Mouse (Mus musculus) MEL (cell line): ENCODE measurements around the gene Rrp12. TPM values are rescaled to one million over a fixed set of nuclear protein-coding genes. Genes with fewer than 3 reads are reported as not detected.

Experiments
- DNase-seq: peaks from one replicate; pipeline ENCODE4 v3.0.0; 2011; ENCODE audit warnings: low read depth, low spot score
- H3K27ac ChIP-seq: 2 replicates; pipeline ENCODE4 v1.5.1; 2012; ENCODE audit warnings: low read depth, mild to moderate bottlenecking, control low read depth, low read length, moderate library complexity; ENCODE audit not compliant: control insufficient read depth
- H3K27me3 ChIP-seq, 2 experiments: fragments of 150-350 bp in 1 of 2; sonication (generic) in 1 of 2; 2 replicates each; pipeline ENCODE4 v1.6.1; 2012; ENCODE audit warnings: low read length in 2 of 2, mild to moderate bottlenecking in 2 of 2, improper control_type of control experiment in 1 of 2, moderate library complexity in 1 of 2; ENCODE audit not compliant: insufficient read depth in 2 of 2, control insufficient read depth in 1 of 2
- H3K36me3 ChIP-seq, 2 experiments: 2 replicates each; pipeline ENCODE4 v1.6.1; 2012 to 2014; ENCODE audit warnings: low read length in 2 of 2, improper control_type of control experiment in 1 of 2, inconsistent platforms in 1 of 2, mild to moderate bottlenecking in 1 of 2; ENCODE audit not compliant: insufficient read depth in 2 of 2, control insufficient read depth in 1 of 2
- H3K4me1 ChIP-seq, 2 experiments: fragments of 150-350 bp in 1 of 2; sonication (generic) in 1 of 2; 2 replicates each; pipeline ENCODE4 v1.6.1; 2012; ENCODE audit warnings: low read length in 2 of 2, improper control_type of control experiment in 1 of 2, mild to moderate bottlenecking in 1 of 2; ENCODE audit not compliant: insufficient read depth in 2 of 2, control insufficient read depth in 1 of 2
- H3K4me3 ChIP-seq, 2 experiments: fragments of 150-350 bp in 1 of 2; sonication (generic) in 1 of 2; 2 replicates each; pipeline ENCODE4 v1.5.1; 2012; ENCODE audit warnings: low read depth in 2 of 2, low read length in 2 of 2, mild to moderate bottlenecking in 2 of 2, moderate library complexity in 2 of 2, control low read depth in 1 of 2, improper control_type of control experiment in 1 of 2; ENCODE audit not compliant: control insufficient read depth in 1 of 2, insufficient read depth in 1 of 2
- H3K79me2 ChIP-seq: 2 replicates; pipeline ENCODE4 v1.6.1; 2012; ENCODE audit warnings: mild to moderate bottlenecking, low read length, moderate library complexity; ENCODE audit not compliant: control insufficient read depth, poor library complexity, insufficient read depth
- H3K9ac ChIP-seq: 2 replicates; pipeline ENCODE4 v1.6.1; 2012; ENCODE audit warnings: low read depth, mild to moderate bottlenecking, control low read depth, low read length, moderate library complexity; ENCODE audit not compliant: control insufficient read depth, poor library complexity, severe bottlenecking
- H3K9me3 ChIP-seq: fragments of 150-350 bp; sonication (generic); replicated peaks from 2 replicates; pipeline ENCODE4 v1.6.1; 2012; ENCODE audit warnings: mild to moderate bottlenecking, low read length, improper control_type of control experiment, moderate library complexity; ENCODE audit not compliant: insufficient read depth
- CHD1 ChIP-seq: IDR thresholded peaks from 2 replicates; pipeline ENCODE4 v1.6.1; 2012; ENCODE audit warnings: low read depth, mild to moderate bottlenecking, inconsistent platforms, low read length, improper control_type of control experiment
- CHD2 ChIP-seq: IDR thresholded peaks from 2 replicates; pipeline ENCODE4 v1.6.1; 2011; ENCODE audit warnings: low read length, improper control_type of control experiment
- CTCF ChIP-seq, 3 experiments: IDR thresholded peaks in 2 of 3; conservative IDR thresholded peaks in 1 of 3; 2 replicates each; pipeline ENCODE4 v1.5.1; 2011 to 2012; ENCODE audit warnings: low read length in 3 of 3, low read depth in 2 of 3, mild to moderate bottlenecking in 2 of 3, improper control_type of control experiment in 1 of 3, inconsistent platforms in 1 of 3, mixed read lengths in 1 of 3, moderate library complexity in 1 of 3; ENCODE audit not compliant: control insufficient read depth in 1 of 3, insufficient read depth in 1 of 3, poor library complexity in 1 of 3, severe bottlenecking in 1 of 3
- E2F4 ChIP-seq: IDR thresholded peaks from 2 replicates; pipeline ENCODE4 v1.6.1; 2011; ENCODE audit warnings: low read depth, low read length, improper control_type of control experiment, borderline replicate concordance
- ELF1 ChIP-seq: IDR thresholded peaks from 2 replicates; pipeline ENCODE4 v1.6.1; 2014; ENCODE audit warnings: low read depth, mild to moderate bottlenecking, inconsistent platforms, low read length, improper control_type of control experiment, moderate library complexity
- ETS1 ChIP-seq: IDR thresholded peaks from 2 replicates; pipeline ENCODE4 v1.6.1; 2012; ENCODE audit warnings: low read depth, mild to moderate bottlenecking, inconsistent platforms, low read length, improper control_type of control experiment, moderate library complexity
- GABPA ChIP-seq: IDR thresholded peaks from 2 replicates; pipeline ENCODE4 v1.6.1; 2012; ENCODE audit warnings: low read depth, mild to moderate bottlenecking, inconsistent platforms, low read length, improper control_type of control experiment, moderate library complexity
- GATA1 ChIP-seq: IDR thresholded peaks from 2 replicates; pipeline ENCODE4 v1.6.1; 2011; ENCODE audit warnings: low read depth, low read length, improper control_type of control experiment
- HCFC1 ChIP-seq: IDR thresholded peaks from 2 replicates; pipeline ENCODE4 v1.6.1; 2012; ENCODE audit warnings: low read depth, mild to moderate bottlenecking, inconsistent platforms, low read length, improper control_type of control experiment, moderate library complexity
- KAT2A ChIP-seq: conservative IDR thresholded peaks from 2 replicates; pipeline ENCODE4 v1.6.1; 2012; ENCODE audit warnings: low read depth, low read length, improper control_type of control experiment, inconsistent platforms
- MAFK ChIP-seq: IDR thresholded peaks from 2 replicates; pipeline ENCODE4 v1.6.1; 2011; ENCODE audit warnings: low read depth, mild to moderate bottlenecking, low read length, improper control_type of control experiment, borderline replicate concordance
- MAX ChIP-seq: IDR thresholded peaks from 2 replicates; pipeline ENCODE4 v1.6.1; 2011; ENCODE audit warnings: low read length, improper control_type of control experiment
- MAZ ChIP-seq: IDR thresholded peaks from 2 replicates; pipeline ENCODE4 v1.6.1; 2012; ENCODE audit warnings: low read depth, mild to moderate bottlenecking, inconsistent platforms, low read length, improper control_type of control experiment
- MEF2A ChIP-seq: IDR thresholded peaks from 2 replicates; pipeline ENCODE4 v1.6.1; 2014; ENCODE audit warnings: low read depth, mild to moderate bottlenecking, inconsistent platforms, low read length, improper control_type of control experiment; ENCODE audit not compliant: poor library complexity, insufficient replicate concordance, severe bottlenecking; ENCODE audit errors: extremely low read depth
- MXI1 ChIP-seq: IDR thresholded peaks from 2 replicates; pipeline ENCODE4 v1.6.1; 2011; ENCODE audit warnings: mild to moderate bottlenecking, low read depth, low read length, improper control_type of control experiment
- MYB ChIP-seq: IDR thresholded peaks from 2 replicates; pipeline ENCODE4 v1.6.1; 2011; ENCODE audit warnings: mild to moderate bottlenecking, low read depth, low read length, improper control_type of control experiment
- MYC ChIP-seq: IDR thresholded peaks from 2 replicates; pipeline ENCODE4 v1.6.1; 2011; ENCODE audit warnings: low read depth, mild to moderate bottlenecking, low read length, improper control_type of control experiment, moderate library complexity
- NELFE ChIP-seq: IDR thresholded peaks from 2 replicates; pipeline ENCODE4 v1.6.1; 2011; ENCODE audit warnings: low read depth, low read length, improper control_type of control experiment
- NRF1 ChIP-seq: IDR thresholded peaks from 2 replicates; pipeline ENCODE4 v1.6.1; 2014; ENCODE audit warnings: low read depth, mild to moderate bottlenecking, inconsistent platforms, low read length, improper control_type of control experiment, moderate library complexity; ENCODE audit not compliant: poor library complexity, insufficient read depth, severe bottlenecking
- POLR2A ChIP-seq, 2 experiments: IDR thresholded peaks; 2 replicates each; pipeline ENCODE4 v1.6.1; 2011 to 2012; ENCODE audit warnings: low read length in 2 of 2, mild to moderate bottlenecking in 2 of 2, control low read depth in 1 of 2, improper control_type of control experiment in 1 of 2, low read depth in 1 of 2, moderate library complexity in 1 of 2; ENCODE audit not compliant: control insufficient read depth in 1 of 2, insufficient read depth in 1 of 2, poor library complexity in 1 of 2
- POLR2AphosphoS2 ChIP-seq: IDR thresholded peaks from 2 replicates; pipeline ENCODE4 v1.6.1; 2011; ENCODE audit warnings: low read length, improper control_type of control experiment
- RAD21 ChIP-seq: IDR thresholded peaks from 2 replicates; pipeline ENCODE4 v1.6.1; 2011; ENCODE audit warnings: mild to moderate bottlenecking, low read depth, low read length, improper control_type of control experiment
- RCOR1 ChIP-seq: IDR thresholded peaks from 2 replicates; pipeline ENCODE4 v1.6.1; 2012; ENCODE audit warnings: low read depth, mild to moderate bottlenecking, inconsistent platforms, low read length, improper control_type of control experiment
- SIN3A ChIP-seq: IDR thresholded peaks from 2 replicates; pipeline ENCODE4 v1.6.1; 2012; ENCODE audit warnings: low read length, improper control_type of control experiment, inconsistent platforms
- SMC3 ChIP-seq: IDR thresholded peaks from 2 replicates; pipeline ENCODE4 v1.6.1; 2011; ENCODE audit warnings: low read depth, low read length, improper control_type of control experiment
- TAL1 ChIP-seq: IDR thresholded peaks from 2 replicates; pipeline ENCODE4 v1.6.1; 2012; ENCODE audit warnings: mild to moderate bottlenecking, inconsistent platforms, low read length, moderate library complexity, mixed read lengths
- TBP ChIP-seq: IDR thresholded peaks from 2 replicates; pipeline ENCODE4 v1.8.0; 2011; ENCODE audit warnings: low read depth, low read length, improper control_type of control experiment
- TCF12 ChIP-seq: IDR thresholded peaks from 2 replicates; pipeline ENCODE4 v1.6.1; 2014; ENCODE audit warnings: low read depth, mild to moderate bottlenecking, inconsistent platforms, low read length, improper control_type of control experiment, moderate library complexity
- UBTF ChIP-seq: IDR thresholded peaks from 2 replicates; pipeline ENCODE4 v1.6.1; 2012; ENCODE audit warnings: low read depth, mild to moderate bottlenecking, inconsistent platforms, low read length, improper control_type of control experiment, moderate library complexity, borderline replicate concordance; ENCODE audit not compliant: insufficient read depth
- USF1 ChIP-seq: IDR thresholded peaks from 2 replicates; pipeline ENCODE4 v1.6.1; 2014; ENCODE audit warnings: low read depth, mild to moderate bottlenecking, inconsistent platforms, low read length, improper control_type of control experiment, moderate library complexity
- USF2 ChIP-seq, 2 experiments: IDR thresholded peaks; 2 replicates each; pipeline ENCODE4 v1.6.1; 2011 to 2012; ENCODE audit warnings: improper control_type of control experiment in 2 of 2, low read length in 2 of 2, borderline replicate concordance in 1 of 2, inconsistent platforms in 1 of 2, low read depth in 1 of 2, mild to moderate bottlenecking in 1 of 2; ENCODE audit not compliant: insufficient read depth in 1 of 2
- ZC3H11A ChIP-seq: IDR thresholded peaks from 2 replicates; pipeline ENCODE4 v1.6.1; 2012; ENCODE audit warnings: low read depth, mild to moderate bottlenecking, inconsistent platforms, low read length, improper control_type of control experiment
- ZKSCAN1 ChIP-seq: IDR thresholded peaks from 2 replicates; pipeline ENCODE4 v1.6.1; 2012; ENCODE audit warnings: low read depth, mild to moderate bottlenecking, inconsistent platforms, low read length, improper control_type of control experiment, moderate library complexity
- ZMIZ1 ChIP-seq: IDR thresholded peaks from 2 replicates; pipeline ENCODE4 v1.6.1; 2012; ENCODE audit warnings: low read depth, mild to moderate bottlenecking, inconsistent platforms, low read length, improper control_type of control experiment, moderate library complexity
- ZNF384 ChIP-seq: IDR thresholded peaks from 2 replicates; pipeline ENCODE4 v1.6.1; 2012; ENCODE audit warnings: low read depth, mild to moderate bottlenecking, inconsistent platforms, low read length, improper control_type of control experiment
- polyA plus RNA-seq, 2 experiments: library from polyadenylated mRNA; stranded (reverse) in 1 of 2; unstranded in 1 of 2; fragments of >175 nt in 1 of 2; fragments of >200 nt in 1 of 2; gene quantifications; 2 replicates each; pipeline versions ENCODE4 v1.2.1 to v1.2.4; 2012; ENCODE audit warnings: low replicate concordance in 2 of 2, low read depth in 1 of 2; ENCODE audit not compliant: insufficient read length in 2 of 2, insufficient read depth in 1 of 2, missing spikeins in 1 of 2
- total RNA-seq: library from RNA; depleted of rRNA; stranded (reverse); fragments of 300-350 nt; gene quantifications from 2 replicates; pipeline ENCODE4 v1.2.3, GENCODE M21; 2012

Rrp12 gene
- total and polyA plus RNA-seq, 3 experiments = 44.5 to 134 (median 106) TPM

- Histone ChIP-seq H3K27ac (peak overlapping the region; percentile 85), H3K79me2 (peaks cover 20% of the 10 kb centered on the region), H3K27me3 (no peaks in the 10 kb centered on the region), H3K4me1 (peaks cover 26 to 31% of the 10 kb centered on the region in 2 experiments), H3K36me3 (peaks cover 0 to 36% of the 10 kb centered on the region in 2 experiments; a peak in 2 of 4 replicates), H3K9ac (peak overlapping the region; percentile 66), H3K4me3 (peak overlapping the region; percentile 43 to 54), H3K9me3 (no peaks in the 10 kb centered on the region)
- peak; percentile 93 for DNase-seq
- TF ChIP-seq CTCF (IDR thresholded peaks at IDR 0.05 in 2 of 3, conservative IDR thresholded peaks at IDR 0.05 in 1 of 3; ENCODE audit: control insufficient read depth in 1 of 3, insufficient read depth in 1 of 3, low read depth in 2 of 3, low read length in 3 of 3, poor library complexity in 1 of 3, severe bottlenecking in 1 of 3) = no peak
- no peak for TF ChIP-seq MAFK
- peak; percentile 7 for TF ChIP-seq CHD1
- TF ChIP-seq MAX = no peak; the same call in 1 of the 2 replicates
- TF ChIP-seq SIN3A = peak; percentile 61
- TF ChIP-seq GABPA = no peak
- TF ChIP-seq NRF1 = no peak
- TF ChIP-seq NELFE = peak; percentile 56; the same call in 1 of the 2 replicates
- TF ChIP-seq MEF2A = no peak
- no peak for TF ChIP-seq UBTF
- TF ChIP-seq RCOR1 = peak; percentile 65
- no peak for TF ChIP-seq TAL1
- no peak; the same call in 1 of the 2 replicates for TF ChIP-seq ETS1
- no peak for TF ChIP-seq USF1
- TF ChIP-seq POLR2AphosphoS2 = no peak
- no peak for TF ChIP-seq SMC3
- peak; percentile 5; the same call in 1 of the 2 replicates for TF ChIP-seq ZC3H11A
- no peak for TF ChIP-seq ZNF384
- TF ChIP-seq E2F4 = 0 out of 2 replicates have a peak, but pooled peaks have one; percentile 33
- 0 out of 2 replicates have a peak, but pooled peaks have one; percentile 21 for TF ChIP-seq TBP
- TF ChIP-seq GATA1 = peak; percentile 40; the same call in 1 of the 2 replicates
- TF ChIP-seq MYC = no peak
- TF ChIP-seq HCFC1 = peak; percentile 53; the same call in 1 of the 2 replicates
- no peak for TF ChIP-seq USF2 (IDR thresholded peaks at IDR 0.05; ENCODE audit: borderline replicate concordance in 1 of 2, insufficient read depth in 1 of 2, low read depth in 1 of 2, low read length in 2 of 2)
- TF ChIP-seq MYB = no peak
- no peak for TF ChIP-seq KAT2A
- no peak for TF ChIP-seq TCF12
- TF ChIP-seq ZKSCAN1 = no peak
- peak; percentile 48; the same call in 1 of the 2 replicates for TF ChIP-seq ELF1
- TF ChIP-seq ZMIZ1 = peak; percentile 77; the same call in 1 of the 2 replicates
- no peak for TF ChIP-seq RAD21
- peak in 1 of 2 experiments; percentile 60; a peak in 2 of 4 replicates for TF ChIP-seq POLR2A (IDR thresholded peaks at IDR 0.05; ENCODE audit: control insufficient read depth in 1 of 2, insufficient read depth in 1 of 2, low read depth in 1 of 2, low read length in 2 of 2, poor library complexity in 1 of 2)
- TF ChIP-seq CHD2 = no peak
- no peak; the same call in 1 of the 2 replicates for TF ChIP-seq MAZ
- peak; percentile 57; the same call in 1 of the 2 replicates for TF ChIP-seq MXI1
Measured at GRCm38 (mm10) chr19:41850719-41851543, 45.0 kb downstream of the Rrp12 start.
